In genomic region chr17:28141771-28142699, GRCm38 (mm10) we compare ENCODE assay signal across 8 mouse cellular contexts. TPM values are rescaled to one million over a fixed set of nuclear protein-coding genes. Genes with fewer than 3 reads are reported as not detected.
DNase-seq lines count a peak whose midpoint lies in the region; ATAC-seq lines count a peak whose summit lies in the region.

TSS of gene Scube3 (plus strand) at chr17:28142141.

- H3K9ac ChIP-seq in heart, embryonic 14.5 days (ENCODE audit: low read length) = peak within 1 kb of the TSS; percentile 70
- H3K9ac ChIP-seq in forebrain, embryonic 11.5 days (ENCODE audit: low read length) = peak within 1 kb of the TSS; percentile 89
- H3K9ac ChIP-seq in neural tube, embryonic 12.5 days = peak within 1 kb of the TSS; percentile 88

- peak within 1 kb of the TSS; percentile 97 for H3K4me2 ChIP-seq in heart, embryonic 14.5 days (ENCODE audit: low read length)
- peak within 1 kb of the TSS; percentile 83 for H3K4me2 ChIP-seq in forebrain, embryonic 11.5 days (ENCODE audit: low read depth, low read length, severe bottlenecking)
- H3K4me2 ChIP-seq in neural tube, embryonic 12.5 days (replicated peaks) = peak within 1 kb of the TSS; percentile 94

- no peak for DNase-seq in heart, postnatal 25 days (ENCODE audit: low spot score)
- DNase-seq in R1 (ENCODE audit: low read depth, low spot score) = peak; percentile 89
- DNase-seq in forebrain, embryonic 11.5 days (ENCODE audit: low spot score) = peak; percentile 90
- DNase-seq in limb, embryonic 10.5 days (ENCODE audit: low spot score) = peak; percentile 86
- DNase-seq in frontal cortex, postnatal 25 days (ENCODE audit: low spot score in 2 of 2) = no peak
- no peak for DNase-seq in urinary bladder, postnatal 4 days (ENCODE audit: low spot score in 2 of 2)

- peaks cover 71% of the 10 kb centered on the region for H3K27me3 ChIP-seq in heart, embryonic 14.5 days (ENCODE audit: control insufficient read depth, insufficient read depth, low read length)
- no peaks in the 10 kb centered on the region for H3K27me3 ChIP-seq in forebrain, embryonic 11.5 days (ENCODE audit: control insufficient read depth, insufficient read depth, low read length)
- peaks cover 23% of the 10 kb centered on the region; the same call in 1 of the 2 replicates for H3K27me3 ChIP-seq in limb, embryonic 10.5 days (ENCODE audit: low read depth, poor library complexity, severe bottlenecking)
- H3K27me3 ChIP-seq in neural tube, embryonic 12.5 days (replicated peaks) = peaks cover 4% of the 10 kb centered on the region; the same call in 1 of the 2 replicates

- peaks cover 8 to 21% of the 10 kb centered on the region in 2 experiments; a peak in 3 of 4 replicates for H3K4me1 ChIP-seq in heart, embryonic 14.5 days (ENCODE audit: control insufficient read depth in 2 of 2, insufficient read depth in 2 of 2, low read length in 2 of 2)
- H3K4me1 ChIP-seq in forebrain, embryonic 11.5 days (replicated peaks; ENCODE audit: control insufficient read depth, insufficient read depth, low read length) = peaks cover 37% of the 10 kb centered on the region
- H3K4me1 ChIP-seq in limb, embryonic 10.5 days = peaks cover 79% of the 10 kb centered on the region
- peaks cover 59% of the 10 kb centered on the region for H3K4me1 ChIP-seq in neural tube, embryonic 12.5 days

- intact Hi-C loops in heart, postnatal 25 days (cut with DNase I) = no loop called here

- H3K9me3 ChIP-seq in heart, embryonic 14.5 days (ENCODE audit: control insufficient read depth, low read length) = no peaks in the 10 kb centered on the region
- H3K9me3 ChIP-seq in forebrain, embryonic 11.5 days (ENCODE audit: control insufficient read depth, low read length) = no peaks in the 10 kb centered on the region
- 0 out of 2 replicates have a peak, but pooled peaks cover 3% of the 10 kb centered on the region for H3K9me3 ChIP-seq in limb, embryonic 10.5 days (replicated peaks)
- H3K9me3 ChIP-seq in neural tube, embryonic 12.5 days = no peaks in the 10 kb centered on the region

- no peak within 1 kb of the TSS for H3K27ac ChIP-seq in heart, embryonic 14.5 days (replicated peaks in 1 of 2; ENCODE audit: control insufficient read depth in 1 of 2, insufficient read depth in 1 of 2, low read depth in 2 of 2, low read length in 2 of 2)
- peak within 1 kb of the TSS; percentile 88 for H3K27ac ChIP-seq in forebrain, embryonic 11.5 days (ENCODE audit: low read depth, low read length)
- peak within 1 kb of the TSS; percentile 97 for H3K27ac ChIP-seq in limb, embryonic 10.5 days
- H3K27ac ChIP-seq in neural tube, embryonic 12.5 days = peak within 1 kb of the TSS; percentile 89

- H3K4me3 ChIP-seq in heart, embryonic 14.5 days (ENCODE audit: control insufficient read depth in 1 of 2, insufficient read depth in 1 of 2, low read depth in 1 of 2, low read length in 2 of 2) = peak within 1 kb of the TSS; percentile 44 to 58
- peak within 1 kb of the TSS; percentile 74 for H3K4me3 ChIP-seq in forebrain, embryonic 11.5 days (ENCODE audit: low read depth, low read length)
- H3K4me3 ChIP-seq in limb, embryonic 10.5 days = peak within 1 kb of the TSS; percentile 89
- H3K4me3 ChIP-seq in neural tube, embryonic 12.5 days = peak within 1 kb of the TSS; percentile 79

- ATAC-seq in heart, embryonic 14.5 days (ENCODE audit: insufficient number of reproducible peaks, insufficient read depth, low FRiP score, low read depth) = 0 out of 2 replicates have a peak, but pooled peaks have one; percentile 12
- ATAC-seq in forebrain, embryonic 11.5 days (replicated peaks; ENCODE audit: low FRiP score) = peak; percentile 73
- peak; percentile 69 for ATAC-seq in neural tube, embryonic 12.5 days (ENCODE audit: low FRiP score, low read depth)

- H3K36me3 ChIP-seq in heart, embryonic 14.5 days (ENCODE audit: control insufficient read depth, insufficient read depth, low read length) = no peaks in the 10 kb centered on the region
- H3K36me3 ChIP-seq in forebrain, embryonic 11.5 days (ENCODE audit: control insufficient read depth, insufficient read depth, low read length) = no peaks in the 10 kb centered on the region
- peaks cover 5% of the 10 kb centered on the region; the same call in 1 of the 2 replicates for H3K36me3 ChIP-seq in limb, embryonic 10.5 days
- H3K36me3 ChIP-seq in neural tube, embryonic 12.5 days = no peaks in the 10 kb centered on the region

- WGBS in heart, embryonic 14.5 days = under 1% methylated on average over 73 of the region's 97 CpGs
- WGBS in forebrain, embryonic 11.5 days = under 1% methylated on average over 85 of the region's 97 CpGs
- WGBS in limb, embryonic 10.5 days = under 1% methylated on average over 88 of the region's 97 CpGs
- under 1% methylated on average over 82 of the region's 97 CpGs for WGBS in neural tube, embryonic 12.5 days

RNA-seq across cellular contexts. Expression of gene Scube3, which starts in this region (rescaled TPM):
- 0.53 and 1.4 TPM in 2 replicates for polyA plus RNA-seq in heart, embryonic 14.5 days (2014; fragmentation: Nextera tagmentation; extraction: Ambion mirVana)
- total RNA-seq in heart, postnatal 25 days (2021) = under 1 TPM; 0.53 to 0.73 TPM
- polyA plus RNA-seq in forebrain, embryonic 11.5 days (2014; fragmentation: Nextera tagmentation; extraction: Ambion mirVana) = 10.5 and 12.4 TPM in 2 replicates
- polyA plus RNA-seq in limb, embryonic 10.5 days (2016; fragmentation: Nextera tagmentation; extraction: Ambion mirVana) = 10.9 and 11.0 TPM in 2 replicates
- polyA plus RNA-seq in neural tube, embryonic 12.5 days (2016; fragmentation: Nextera tagmentation; extraction: Ambion mirVana) = 6.8 and 7.3 TPM in 2 replicates

Comparison
In these comparisons a context has a peak if more than half of its experiments do, and no peak if none do; other contexts are left out.
1. ATAC-seq: peak in every context shown above with its lines; median percentile 73 in forebrain, embryonic 11.5 days; 69 in neural tube, embryonic 12.5 days; 12 in heart, embryonic 14.5 days.
2. H3K27ac ChIP-seq: peak in forebrain, embryonic 11.5 days (single experiment), limb, embryonic 10.5 days (single experiment) and neural tube, embryonic 12.5 days (single experiment); none in heart, embryonic 14.5 days (0 of 2).
3. DNase-seq: peak in R1 (single experiment), forebrain, embryonic 11.5 days (single experiment) and limb, embryonic 10.5 days (single experiment); none in heart, postnatal 25 days (single experiment), frontal cortex, postnatal 25 days (0 of 2) and urinary bladder, postnatal 4 days (0 of 2).
4. Peak in every context shown above with its lines, with median percentiles within 50 percentile points of each other: H3K4me2 ChIP-seq, H3K4me3 ChIP-seq and H3K9ac ChIP-seq.